Mouse (Mus musculus) heart, adult 2 months (tissue): ENCODE results near the gene Pla2g3. TPM values are rescaled to one million over a fixed set of nuclear protein-coding genes. Genes with fewer than 3 reads are reported as not detected.

Experiments used
- DNase-seq, 2 experiments: peaks; one replicate each; pipeline ENCODE4 v3.0.0; 2021
- H3K27ac ChIP-seq: fragments of 200-600 bp; 2 replicates; pipeline ENCODE4 v1.8.1; 2022
- H3K27me3 ChIP-seq: fragments of 200-500 bp; 2 replicates; pipeline ENCODE4 v1.6.1; 2012; ENCODE audit warnings: mild to moderate bottlenecking, low read length, inconsistent platforms, mixed read lengths; ENCODE audit not compliant: control insufficient read depth, insufficient read depth
- H3K36me3 ChIP-seq: fragments of 200-500 bp; 2 replicates; pipeline ENCODE4 v1.6.1; 2012; ENCODE audit warnings: low read length, inconsistent platforms; ENCODE audit not compliant: control insufficient read depth, insufficient read depth
- H3K4me1 ChIP-seq: fragments of 200-500 bp; 2 replicates; pipeline ENCODE4 v1.6.1; 2011; ENCODE audit warnings: low read length; ENCODE audit not compliant: control insufficient read depth, insufficient read depth
- H3K4me3 ChIP-seq: fragments of 200-600 bp; 2 replicates; pipeline ENCODE4 v1.8.1; 2022
- H3K79me2 ChIP-seq: fragments of 200-500 bp; replicated peaks from 2 replicates; pipeline ENCODE4 v1.6.1; 2012; ENCODE audit warnings: mild to moderate bottlenecking, inconsistent platforms, low read length, moderate library complexity, mixed read lengths; ENCODE audit not compliant: control insufficient read depth, insufficient read depth
- H3K9ac ChIP-seq: fragments of 200-500 bp; 2 replicates; pipeline ENCODE4 v1.6.1; 2012; ENCODE audit warnings: low read depth, mild to moderate bottlenecking, control low read depth, inconsistent platforms, low read length, mixed read lengths
- CTCF ChIP-seq: fragments of 200-600 bp; IDR thresholded peaks from 2 replicates; pipeline ENCODE4 v1.8.1; 2022; ENCODE audit warnings: antibody characterized with exemption, mild to moderate bottlenecking, moderate library complexity
- EP300 ChIP-seq: fragments of 200-500 bp; IDR thresholded peaks from 2 replicates; pipeline ENCODE4 v1.6.1; 2011; ENCODE audit warnings: low read depth, low read length, control low read depth; ENCODE audit not compliant: insufficient read depth
- POLR2A ChIP-seq: fragments of 200-500 bp; IDR thresholded peaks from 2 replicates; pipeline ENCODE4 v1.6.1; 2011; ENCODE audit warnings: mild to moderate bottlenecking, low read depth, low read length, control low read depth; ENCODE audit not compliant: insufficient read depth
- WGBS: fragments of 180-500 bp; shearing (Covaris S2); methylation state at CpG from one replicate; pipeline ENCODE4 v1.1.7; 2018; 5-methylcytosine and 5-hydroxymethylcytosine counted together
- intact Hi-C: fragments of 180-260 bp; cut with DNase I; formaldehyde crosslinking; loops from one replicate; pipeline ENCODE4 v1.15.1; 2025
- polyA plus RNA-seq: library from polyadenylated mRNA; depleted of rRNA; stranded (reverse); fragments of >200 nt; gene quantifications from 2 replicates; pipeline ENCODE4 v1.2.3, GENCODE M21; 2012
- total RNA-seq, 2 experiments: library from RNA; stranded (reverse); gene quantifications; 2 replicates each; pipeline ENCODE4 v1.2.3; 2021

Gene Pla2g3
- total and polyA plus RNA-seq, 3 experiments = 0.09 to 0.25 TPM; not detected in 1

DNA sequence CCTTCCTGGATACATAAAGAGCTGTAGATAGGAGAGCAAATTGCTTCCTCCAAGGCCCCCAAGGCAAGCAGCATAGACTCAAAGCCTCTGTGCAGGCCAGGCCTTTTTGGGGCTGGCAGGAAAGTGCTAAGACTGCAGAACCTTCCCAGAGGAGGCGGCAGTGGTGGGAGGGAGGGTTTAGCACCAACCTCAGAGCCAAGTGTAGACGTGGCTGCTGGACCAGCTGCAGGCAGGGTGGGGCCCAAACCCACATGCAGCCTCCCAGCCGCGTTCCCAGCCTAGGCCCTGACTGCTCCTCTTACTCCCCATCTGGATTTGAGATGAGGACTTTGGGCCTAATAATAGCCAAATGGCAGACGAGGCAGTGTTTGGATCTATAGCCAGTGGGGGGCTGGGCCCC, 54.9 kb downstream of the Pla2g3 start:
- H3K9ac ChIP-seq = no peak overlapping the region
- no peaks in the 10 kb centered on the region for H3K27me3 ChIP-seq

DNA sequence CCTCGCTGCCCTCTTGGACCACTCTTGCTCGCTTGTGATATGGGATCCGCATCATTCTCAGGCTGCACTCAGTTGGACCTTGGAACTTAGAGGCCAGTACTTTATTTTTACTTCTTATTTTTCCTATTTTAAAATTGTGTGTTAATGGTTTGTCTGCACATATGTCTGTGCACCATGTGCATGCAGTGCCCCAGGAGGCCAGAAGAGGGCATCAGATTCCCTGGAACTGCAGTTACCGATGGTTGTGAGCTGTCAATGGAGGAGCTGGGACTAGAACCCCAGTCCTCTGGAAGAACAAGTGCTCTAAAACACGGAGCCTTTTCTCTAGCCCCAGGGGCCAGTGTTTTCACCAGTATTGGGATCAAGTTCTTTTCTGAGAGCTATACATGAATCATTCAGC, 56.3 kb downstream of the Pla2g3 start:
- no peak for DNase-seq
- Histone ChIP-seq H3K36me3 (no peaks in the 10 kb centered on the region), H3K9ac (no peak overlapping the region), H3K27ac (no peak overlapping the region), H3K4me1 (peaks cover 6% of the 10 kb centered on the region; the same call in 1 of the 2 replicates), H3K79me2 (no peaks in the 10 kb centered on the region), H3K4me3 (no peak overlapping the region), H3K27me3 (no peaks in the 10 kb centered on the region)
- intact Hi-C loops = no loop called here
- no peak for TF ChIP-seq EP300
- no peak for TF ChIP-seq POLR2A
- TF ChIP-seq CTCF = peak; percentile 47
- 97% methylated on average over 5 of the region's 5 CpGs for WGBS

More for the DNA sequence above, 54.9 kb downstream of the Pla2g3 start:
- TF ChIP-seq POLR2A = 0 out of 2 replicates have a peak, but pooled peaks have one; percentile 24
- TF ChIP-seq CTCF = no peak
- Histone ChIP-seq H3K4me1 (peaks cover 6% of the 10 kb centered on the region; the same call in 1 of the 2 replicates), H3K36me3 (no peaks in the 10 kb centered on the region), H3K4me3 (no peak overlapping the region), H3K27ac (peak overlapping the region; percentile 73), H3K79me2 (no peaks in the 10 kb centered on the region)
- intact Hi-C loops = no loop called here
- DNase-seq = peak; percentile 82 to 85
- WGBS = 25% methylated on average over 5 of the region's 5 CpGs

DNA sequence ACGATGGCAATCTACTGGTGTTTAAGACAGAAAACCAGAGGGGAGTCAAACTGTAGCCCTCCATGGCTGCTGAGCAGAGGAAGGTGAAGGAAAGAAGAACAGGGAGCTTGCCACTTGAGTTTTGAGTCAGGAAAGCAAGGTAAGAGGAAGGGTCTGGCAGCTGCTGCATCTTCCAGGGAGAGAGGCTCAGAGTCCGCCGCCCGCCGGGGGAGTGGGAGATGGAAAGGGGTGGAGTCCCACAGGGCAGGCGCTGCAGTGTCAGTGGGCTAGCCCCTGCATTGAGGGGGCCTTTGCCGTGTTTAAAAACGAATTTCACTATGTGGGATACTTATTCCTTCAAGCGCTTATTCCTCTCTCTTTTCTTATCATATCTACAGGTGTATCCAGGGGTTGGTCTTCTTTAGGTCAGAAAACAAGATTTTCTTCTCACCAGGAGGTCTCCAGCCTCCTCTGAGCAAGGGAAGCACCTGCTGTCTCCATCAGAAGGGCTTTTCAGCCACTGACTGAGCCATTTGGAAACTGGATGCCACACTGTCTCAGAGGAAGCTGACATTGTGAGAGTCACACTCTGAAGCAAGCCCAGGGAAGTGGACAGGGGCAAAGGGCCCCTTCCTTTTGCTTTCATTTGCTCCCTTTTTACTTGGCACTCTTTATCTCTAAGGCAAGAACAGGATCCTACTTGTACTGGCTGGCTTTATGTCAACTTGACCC, 57.6 kb downstream of the Pla2g3 start:
- H3K27me3 ChIP-seq = no peaks in the 10 kb centered on the region
- H3K36me3 ChIP-seq = no peaks in the 10 kb centered on the region
- H3K27ac ChIP-seq = peak overlapping the region; percentile 65
- H3K79me2 ChIP-seq = no peaks in the 10 kb centered on the region
- H3K4me3 ChIP-seq = peak overlapping the region; percentile 3; the same call in 1 of the 2 replicates
- 29% methylated on average over 9 of the region's 9 CpGs for WGBS
- 0 out of 2 replicates have a peak overlapping the region, but pooled peaks have one; percentile 25 for H3K9ac ChIP-seq
- no peak for DNase-seq
- TF ChIP-seq EP300 = no peak
- TF ChIP-seq CTCF = no peak
- TF ChIP-seq POLR2A = no peak
- intact Hi-C loops = no loop called here
- peaks cover 8% of the 10 kb centered on the region for H3K4me1 ChIP-seq

DNA sequence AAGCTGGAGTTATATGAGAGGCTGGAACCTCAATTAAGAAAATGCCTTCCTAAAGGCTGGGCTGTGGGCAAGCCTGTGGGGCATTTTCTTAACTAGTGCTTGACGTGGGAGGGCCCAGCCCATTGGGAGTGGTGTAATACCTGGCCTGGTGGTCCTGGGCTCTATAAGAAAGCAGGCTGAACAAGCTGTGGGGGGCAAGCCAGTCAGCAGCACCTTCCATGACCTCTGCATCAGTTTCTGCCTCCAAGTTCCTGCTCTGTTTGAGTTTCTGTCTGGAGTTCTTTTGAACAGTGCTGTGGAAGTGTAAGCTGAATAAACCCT, 58.1 kb downstream of the Pla2g3 start:
- 52% methylated on average over 1 of the region's 1 CpGs for WGBS
- peak overlapping the region; percentile 65 for H3K27ac ChIP-seq
- TF ChIP-seq EP300 = no peak
- TF ChIP-seq POLR2A = no peak
- no peak for TF ChIP-seq CTCF
- no peaks in the 10 kb centered on the region for H3K27me3 ChIP-seq
- peaks cover 8% of the 10 kb centered on the region for H3K4me1 ChIP-seq
- no peak overlapping the region for H3K4me3 ChIP-seq
- intact Hi-C loops = no loop called here
- no peak for DNase-seq
- no peaks in the 10 kb centered on the region for H3K36me3 ChIP-seq
- no peaks in the 10 kb centered on the region for H3K79me2 ChIP-seq
- H3K9ac ChIP-seq = no peak overlapping the region

DNA sequence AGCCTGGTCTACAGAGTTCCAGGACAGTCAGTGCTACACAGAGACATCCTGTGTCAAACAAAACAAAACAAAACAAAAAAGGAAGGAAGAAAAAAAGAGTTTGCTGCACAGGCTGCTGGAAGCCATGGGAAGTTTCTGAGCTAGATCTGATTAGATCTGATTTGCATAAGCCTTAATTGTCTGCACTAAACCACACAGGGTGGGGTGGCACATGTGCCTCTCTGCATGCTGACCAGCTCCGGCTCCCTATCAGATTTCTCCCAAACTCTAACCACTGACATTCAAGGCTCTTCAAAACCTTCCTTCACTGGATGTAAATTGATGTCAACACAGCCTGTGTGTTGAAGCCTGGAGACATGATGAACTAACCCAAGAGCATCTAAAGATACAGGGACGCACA, 59.0 kb downstream of the Pla2g3 start:
- DNase-seq = no peak
- intact Hi-C loops = no loop called here
- no peaks in the 10 kb centered on the region for H3K79me2 ChIP-seq
- H3K9ac ChIP-seq = no peak overlapping the region
- no peaks in the 10 kb centered on the region for H3K27me3 ChIP-seq
- TF ChIP-seq EP300 = no peak
- TF ChIP-seq CTCF = no peak
- no peak for TF ChIP-seq POLR2A
- no peaks in the 10 kb centered on the region for H3K36me3 ChIP-seq
- no peak overlapping the region for H3K27ac ChIP-seq
- peaks cover 8% of the 10 kb centered on the region for H3K4me1 ChIP-seq
- 87% methylated on average over 2 of the region's 2 CpGs for WGBS
- no peak overlapping the region for H3K4me3 ChIP-seq

DNA sequence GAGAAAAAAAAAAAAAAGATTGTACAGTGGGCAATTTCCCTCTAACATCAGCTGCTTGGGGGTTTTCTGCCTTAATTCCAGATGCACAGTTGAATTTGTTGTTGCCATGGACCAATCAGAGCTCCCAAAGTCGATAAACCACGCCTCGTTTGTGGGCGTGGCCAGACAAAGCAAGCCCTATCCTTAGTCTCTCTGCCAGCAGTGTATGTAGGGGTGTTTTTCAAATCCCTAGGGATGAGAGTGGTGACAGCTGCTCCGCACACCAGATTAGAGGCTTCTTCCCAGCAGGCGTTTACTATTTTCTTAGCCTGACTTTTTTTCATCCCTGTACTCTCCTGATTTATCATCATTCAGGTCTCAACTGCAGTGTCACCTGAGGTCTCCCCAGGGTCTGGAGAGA, 59.9 kb downstream of the Pla2g3 start:
- DNase-seq = no peak
- intact Hi-C loops = no loop called here
- H3K4me1 ChIP-seq = peaks cover 8% of the 10 kb centered on the region

More for the DNA sequence above, 59.9 kb downstream of the Pla2g3 start:
- Histone ChIP-seq H3K27me3 (no peaks in the 10 kb centered on the region), H3K79me2 (no peaks in the 10 kb centered on the region), H3K36me3 (no peaks in the 10 kb centered on the region), H3K27ac (no peak overlapping the region), H3K9ac (no peak overlapping the region), H3K4me3 (no peak overlapping the region)
- TF ChIP-seq POLR2A (no peak), EP300 (no peak), CTCF (no peak)
- WGBS = 27% methylated on average over 6 of the region's 6 CpGs
